Mouse (Mus musculus): Measurements from ENCODE around the gene Klhl2. TPM values are rescaled to one million over a fixed set of nuclear protein-coding genes. Genes with fewer than 3 reads are reported as not detected.

The Klhl2 gene
- polyA plus RNA-seq, 1 experiment from 2014 or later: 30.1 TPM

GRCm38 (mm10) chr8:64733271-64733943, 116.4 kb downstream of the Klhl2 start, which contains the start of gene Msmo1:
Msmo1 (minus strand) TSS chr8:64733792.
- H3K27me3 ChIP-seq (replicated peaks; ENCODE audit: control insufficient read depth, insufficient read depth, low read length): no peaks in the 10 kb centered on the region
- peak within 1 kb of the TSS; percentile 65 for H3K9ac ChIP-seq (replicated peaks; ENCODE audit: low read depth, low read length)
- ATAC-seq: peak; percentile 100
- H3K4me1 ChIP-seq (replicated peaks; ENCODE audit: control insufficient read depth, insufficient read depth, low read length): peaks cover 33% of the 10 kb centered on the region
- H3K4me3 ChIP-seq (replicated peaks; ENCODE audit: low read length): peak within 1 kb of the TSS; percentile 58
- no peaks in the 10 kb centered on the region for H3K9me3 ChIP-seq (ENCODE audit: control insufficient read depth, low read length)
- peak within 1 kb of the TSS; percentile 71 for H3K27ac ChIP-seq (ENCODE audit: low read length)
- peaks cover 7% of the 10 kb centered on the region for H3K36me3 ChIP-seq (ENCODE audit: control insufficient read depth, insufficient read depth)
- H3K4me2 ChIP-seq (ENCODE audit: low read length): peak within 1 kb of the TSS; percentile 76
- 0% methylated on average over 60 of the region's 60 CpGs for WGBS

GRCm38 (mm10) chr8:64732596-64732995, 117.2 kb downstream of the Klhl2 start:
- Histone ChIP-seq H3K4me1 (replicated peaks; ENCODE audit: control insufficient read depth, insufficient read depth, low read length) (peaks cover 33% of the 10 kb centered on the region), H3K9ac (replicated peaks; ENCODE audit: low read depth, low read length) (peak overlapping the region; percentile 65), H3K36me3 (ENCODE audit: control insufficient read depth, insufficient read depth) (peaks cover 7% of the 10 kb centered on the region), H3K4me3 (replicated peaks; ENCODE audit: low read length) (peak overlapping the region; percentile 58), H3K27ac (ENCODE audit: low read length) (no peak overlapping the region; the same call in 1 of the 2 replicates), H3K9me3 (ENCODE audit: control insufficient read depth, low read length) (no peaks in the 10 kb centered on the region), H3K27me3 (replicated peaks; ENCODE audit: control insufficient read depth, insufficient read depth, low read length) (no peaks in the 10 kb centered on the region), H3K4me2 (ENCODE audit: low read length) (peak overlapping the region; percentile 76)
- 3% methylated on average over 9 of the region's 9 CpGs for WGBS
- ATAC-seq: no peak

DNA sequence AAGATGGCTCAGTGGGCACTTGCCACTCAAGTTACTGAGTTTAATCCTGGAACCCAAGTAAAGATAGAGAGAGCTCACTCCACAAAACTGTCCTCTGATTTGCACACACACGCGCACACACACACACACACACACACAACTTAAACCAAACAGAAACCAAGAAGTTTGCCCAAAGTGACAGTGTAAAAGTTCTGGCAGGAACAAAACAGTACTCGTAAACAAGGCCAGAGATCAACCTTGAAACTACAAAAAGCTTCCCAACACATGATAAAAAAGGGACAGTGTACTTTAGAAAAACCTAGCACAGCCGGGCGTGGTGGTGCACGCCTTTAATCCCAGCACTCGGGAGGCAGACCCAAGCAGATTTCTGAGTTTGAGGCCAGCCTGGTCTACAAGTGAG, 121.7 kb downstream of the Klhl2 start:
- WGBS: 90% methylated on average over 7 of the region's 7 CpGs
- peaks cover 35% of the 10 kb centered on the region for H3K36me3 ChIP-seq (ENCODE audit: control insufficient read depth, insufficient read depth)
- no peak for ATAC-seq
- H3K9ac ChIP-seq (replicated peaks; ENCODE audit: low read depth, low read length): no peak overlapping the region
- H3K27me3 ChIP-seq (replicated peaks; ENCODE audit: control insufficient read depth, insufficient read depth, low read length): no peaks in the 10 kb centered on the region
- H3K9me3 ChIP-seq (ENCODE audit: control insufficient read depth, low read length): no peaks in the 10 kb centered on the region
- H3K27ac ChIP-seq (ENCODE audit: low read length): no peak overlapping the region
- H3K4me2 ChIP-seq (ENCODE audit: low read length): no peak overlapping the region
- peaks cover 30% of the 10 kb centered on the region for H3K4me1 ChIP-seq (replicated peaks; ENCODE audit: control insufficient read depth, insufficient read depth, low read length)
- H3K4me3 ChIP-seq (replicated peaks; ENCODE audit: low read length): no peak overlapping the region

- no peaks in the 10 kb centered on the region for H3K27me3 ChIP-seq (replicated peaks; ENCODE audit: control insufficient read depth, insufficient read depth, low read length)
- no peak overlapping the region for H3K4me2 ChIP-seq (ENCODE audit: low read length)
- no peak overlapping the region for H3K4me3 ChIP-seq (replicated peaks; ENCODE audit: low read length)
- H3K4me1 ChIP-seq (replicated peaks; ENCODE audit: control insufficient read depth, insufficient read depth, low read length): peaks cover 16% of the 10 kb centered on the region
- no peaks in the 10 kb centered on the region for H3K9me3 ChIP-seq (ENCODE audit: control insufficient read depth, low read length)
- H3K36me3 ChIP-seq (ENCODE audit: control insufficient read depth, insufficient read depth): peaks cover 44% of the 10 kb centered on the region
- ATAC-seq: no peak
- WGBS: 88% methylated on average over 4 of the region's 4 CpGs
- H3K9ac ChIP-seq (replicated peaks; ENCODE audit: low read depth, low read length): no peak overlapping the region
- no peak overlapping the region for H3K27ac ChIP-seq (ENCODE audit: low read length)
These were observed 123.6 kb downstream of the Klhl2 start for GRCm38 (mm10) chr8:64726190-64726695.

- Histone ChIP-seq H3K36me3 (ENCODE audit: control insufficient read depth, insufficient read depth) (peaks cover 58% of the 10 kb centered on the region), H3K27me3 (replicated peaks; ENCODE audit: control insufficient read depth, insufficient read depth, low read length) (no peaks in the 10 kb centered on the region), H3K4me2 (ENCODE audit: low read length) (no peak overlapping the region), H3K27ac (ENCODE audit: low read length) (no peak overlapping the region), H3K4me3 (replicated peaks; ENCODE audit: low read length) (no peak overlapping the region), H3K9ac (replicated peaks; ENCODE audit: low read depth, low read length) (no peak overlapping the region), H3K4me1 (replicated peaks; ENCODE audit: control insufficient read depth, insufficient read depth, low read length) (no peaks in the 10 kb centered on the region; the same call in 1 of the 2 replicates), H3K9me3 (ENCODE audit: control insufficient read depth, low read length) (no peaks in the 10 kb centered on the region)
- 94% methylated on average over 2 of the region's 2 CpGs for WGBS
- no peak for ATAC-seq
These were observed 126.6 kb downstream of the Klhl2 start for GRCm38 (mm10) chr8:64723206-64723605.

- ATAC-seq: no peak
- Histone ChIP-seq H3K36me3 (ENCODE audit: control insufficient read depth, insufficient read depth) (peaks cover 43% of the 10 kb centered on the region), H3K4me3 (replicated peaks; ENCODE audit: low read length) (no peak overlapping the region), H3K4me1 (replicated peaks; ENCODE audit: control insufficient read depth, insufficient read depth, low read length) (no peaks in the 10 kb centered on the region), H3K27me3 (replicated peaks; ENCODE audit: control insufficient read depth, insufficient read depth, low read length) (no peaks in the 10 kb centered on the region), H3K9me3 (ENCODE audit: control insufficient read depth, low read length) (no peaks in the 10 kb centered on the region), H3K4me2 (ENCODE audit: low read length) (no peak overlapping the region), H3K27ac (ENCODE audit: low read length) (no peak overlapping the region), H3K9ac (replicated peaks; ENCODE audit: low read depth, low read length) (no peak overlapping the region)
- 85% methylated on average over 7 of the region's 7 CpGs for WGBS
These were observed 131.9 kb downstream of the Klhl2 start for GRCm38 (mm10) chr8:64717868-64718267.

DNA sequence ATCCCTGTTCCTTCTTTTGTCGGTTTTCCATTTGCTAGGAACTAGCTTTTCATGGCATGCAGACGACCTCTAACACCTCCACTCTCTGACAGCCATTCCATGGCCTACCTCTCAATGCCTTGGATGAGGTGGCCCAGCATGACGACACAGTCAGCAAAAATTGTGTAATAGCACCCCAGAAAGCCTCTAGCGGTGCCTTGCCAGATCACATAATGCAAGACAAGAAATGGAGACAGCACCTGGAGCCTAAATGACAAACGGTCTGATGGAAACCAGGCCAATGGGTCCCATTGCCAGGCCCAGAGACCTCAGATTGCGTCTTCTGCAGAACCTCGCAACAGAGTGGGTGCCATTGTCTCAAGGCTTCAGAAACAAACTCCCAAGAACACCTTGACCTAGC, 137.3 kb downstream of the Klhl2 start:
- ATAC-seq: no peak
- Histone ChIP-seq H3K4me1 (replicated peaks; ENCODE audit: control insufficient read depth, insufficient read depth, low read length) (no peaks in the 10 kb centered on the region), H3K9ac (replicated peaks; ENCODE audit: low read depth, low read length) (no peak overlapping the region), H3K36me3 (ENCODE audit: control insufficient read depth, insufficient read depth) (peaks cover 11% of the 10 kb centered on the region), H3K4me3 (replicated peaks; ENCODE audit: low read length) (no peak overlapping the region), H3K27ac (ENCODE audit: low read length) (no peak overlapping the region), H3K4me2 (ENCODE audit: low read length) (no peak overlapping the region), H3K9me3 (ENCODE audit: control insufficient read depth, low read length) (no peaks in the 10 kb centered on the region), H3K27me3 (replicated peaks; ENCODE audit: control insufficient read depth, insufficient read depth, low read length) (no peaks in the 10 kb centered on the region)
- 93% methylated on average over 7 of the region's 7 CpGs for WGBS

- Histone ChIP-seq H3K36me3 (ENCODE audit: control insufficient read depth, insufficient read depth) (peaks cover 9% of the 10 kb centered on the region), H3K9me3 (ENCODE audit: control insufficient read depth, low read length) (no peaks in the 10 kb centered on the region), H3K4me3 (replicated peaks; ENCODE audit: low read length) (no peak overlapping the region), H3K9ac (replicated peaks; ENCODE audit: low read depth, low read length) (no peak overlapping the region), H3K4me2 (ENCODE audit: low read length) (no peak overlapping the region), H3K4me1 (replicated peaks; ENCODE audit: control insufficient read depth, insufficient read depth, low read length) (no peaks in the 10 kb centered on the region), H3K27ac (ENCODE audit: low read length) (no peak overlapping the region), H3K27me3 (replicated peaks; ENCODE audit: control insufficient read depth, insufficient read depth, low read length) (no peaks in the 10 kb centered on the region)
- ATAC-seq: no peak
- 22% methylated on average over 1 of the region's 1 CpGs for WGBS
These were observed 138.3 kb downstream of the Klhl2 start for GRCm38 (mm10) chr8:64711544-64711943.

DNA sequence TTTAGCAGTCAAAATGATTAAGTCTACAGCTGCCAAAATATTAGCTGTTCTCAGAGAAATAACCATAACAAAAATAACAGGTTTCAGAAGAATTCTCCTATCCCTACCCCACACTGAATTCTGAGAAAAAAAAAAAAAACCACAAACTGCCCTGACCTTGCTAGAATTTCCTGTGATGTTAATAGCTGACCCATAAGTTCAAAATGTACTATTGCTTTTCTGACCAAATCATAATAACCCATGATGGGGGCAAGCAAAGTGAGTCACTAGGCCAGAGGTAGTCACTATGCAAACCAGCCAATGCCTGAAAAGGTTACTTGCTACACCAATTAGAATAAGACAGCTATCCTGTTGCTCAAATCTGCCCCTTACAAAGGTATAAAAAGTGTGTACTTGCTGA, 142.3 kb downstream of the Klhl2 start:
- H3K4me1 ChIP-seq (replicated peaks; ENCODE audit: control insufficient read depth, insufficient read depth, low read length): no peaks in the 10 kb centered on the region
- H3K27ac ChIP-seq (ENCODE audit: low read length): no peak overlapping the region
- H3K9me3 ChIP-seq (ENCODE audit: control insufficient read depth, low read length): no peaks in the 10 kb centered on the region
- no peak overlapping the region for H3K4me2 ChIP-seq (ENCODE audit: low read length)
- no peaks in the 10 kb centered on the region for H3K27me3 ChIP-seq (replicated peaks; ENCODE audit: control insufficient read depth, insufficient read depth, low read length)
- ATAC-seq: no peak
- H3K36me3 ChIP-seq (ENCODE audit: control insufficient read depth, insufficient read depth): no peaks in the 10 kb centered on the region
- H3K4me3 ChIP-seq (replicated peaks; ENCODE audit: low read length): no peak overlapping the region
- H3K9ac ChIP-seq (replicated peaks; ENCODE audit: low read depth, low read length): no peak overlapping the region

All from forebrain, embryonic 16.5 days (tissue).